10 mouse cellular contexts compared by ENCODE assay signal in the genomic region with DNA sequence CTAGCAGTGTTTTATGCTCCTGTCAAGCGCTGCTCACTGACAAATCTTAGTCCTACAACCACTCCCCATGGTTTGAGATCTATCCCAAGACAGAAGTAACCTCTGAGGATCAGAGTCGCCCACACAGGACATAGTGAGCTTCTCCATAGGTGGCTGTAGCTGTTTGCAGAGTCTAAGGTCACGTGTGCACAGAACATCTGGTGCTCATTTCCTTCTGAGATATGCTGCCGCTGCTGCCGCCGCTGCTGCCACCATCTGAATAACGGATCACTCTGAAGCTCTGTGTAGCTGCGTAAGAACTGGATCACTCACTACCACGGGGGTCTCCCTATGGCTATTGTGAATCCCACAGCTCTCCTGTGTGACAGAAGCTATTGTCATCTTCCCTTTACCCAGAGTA.
DNase-seq lines count a peak whose midpoint lies in the region; ATAC-seq lines count a peak whose summit lies in the region.
"Had no signal": no experiment of that assay in that cellular context is flagged by ENCODE, and none has a peak within 500 bp of the region (broad histone marks: within the 10 kb centered on the region; RNA-seq: fewer than 3 reads in every experiment).

No protein-coding gene starts in this region.

- no peak overlapping the region for H3K4me2 ChIP-seq in hindbrain, embryonic 14.5 days (replicated peaks)
- peak overlapping the region; percentile 41 for H3K4me2 ChIP-seq in embryonic facial prominence, embryonic 13.5 days
- H3K4me2 ChIP-seq: midbrain, embryonic 12.5 days had no signal

- no peak overlapping the region; the same call in 1 of the 2 replicates for H3K27ac ChIP-seq in hindbrain, embryonic 10.5 days
- no peak overlapping the region for H3K27ac ChIP-seq in hindbrain, embryonic 14.5 days
- peak overlapping the region; percentile 39; the same call in 1 of the 2 replicates for H3K27ac ChIP-seq in embryonic facial prominence, embryonic 13.5 days
- H3K27ac ChIP-seq: layer of hippocampus, adult 2 months; midbrain, embryonic 12.5 days had no signal

- DNase-seq in hindbrain, embryonic 10.5 days (ENCODE audit: low spot score): peak; percentile 49
- no peak for DNase-seq in hindbrain, embryonic 14.5 days (ENCODE audit: low spot score)
- peak; percentile 39 for DNase-seq in CD4-positive helper T cell, adult 2 months (ENCODE audit: low read depth, low spot score)
- DNase-seq in urinary bladder, postnatal 10 days (ENCODE audit: low spot score): no peak
- no peak for DNase-seq in layer of hippocampus, postnatal 10 days (ENCODE audit: low spot score in 2 of 2)
- no peak for DNase-seq in ovary, postnatal 10 days (ENCODE audit: low spot score)

- no peaks in the 10 kb centered on the region for H3K27me3 ChIP-seq in hindbrain, embryonic 10.5 days (ENCODE audit: insufficient read depth, poor library complexity, severe bottlenecking)
- no peaks in the 10 kb centered on the region for H3K27me3 ChIP-seq in hindbrain, embryonic 14.5 days (ENCODE audit: control insufficient read depth, insufficient read depth, low read length)
- H3K27me3 ChIP-seq in embryonic facial prominence, embryonic 13.5 days: no peaks in the 10 kb centered on the region
- H3K27me3 ChIP-seq in megakaryocyte, embryonic 14.5 days (replicated peaks): no peaks in the 10 kb centered on the region
- H3K27me3 ChIP-seq: midbrain, embryonic 12.5 days had no signal

- no peaks in the 10 kb centered on the region for H3K36me3 ChIP-seq in hindbrain, embryonic 10.5 days
- no peaks in the 10 kb centered on the region for H3K36me3 ChIP-seq in hindbrain, embryonic 14.5 days (replicated peaks; ENCODE audit: control insufficient read depth, insufficient read depth)
- H3K36me3 ChIP-seq in embryonic facial prominence, embryonic 13.5 days: no peaks in the 10 kb centered on the region
- H3K36me3 ChIP-seq in megakaryocyte, embryonic 14.5 days (replicated peaks; ENCODE audit: low read length): no peaks in the 10 kb centered on the region
- H3K36me3 ChIP-seq: midbrain, embryonic 12.5 days had no signal

- no peak overlapping the region for H3K4me3 ChIP-seq in hindbrain, embryonic 10.5 days
- H3K4me3 ChIP-seq in hindbrain, embryonic 14.5 days (replicated peaks; ENCODE audit: low read length): no peak overlapping the region
- no peak overlapping the region for H3K4me3 ChIP-seq in embryonic facial prominence, embryonic 13.5 days
- peak overlapping the region; percentile 6 for H3K4me3 ChIP-seq in megakaryocyte, embryonic 14.5 days (replicated peaks)
- H3K4me3 ChIP-seq: layer of hippocampus, adult 2 months; midbrain, embryonic 12.5 days had no signal

- ATAC-seq in hindbrain, embryonic 14.5 days (ENCODE audit: low FRiP score): no peak
- ATAC-seq in embryonic facial prominence, embryonic 13.5 days (ENCODE audit: insufficient number of reproducible peaks, insufficient read depth, low FRiP score, low TSS enrichment, low read depth): no peak

- 0 out of 2 replicates have a peak, but pooled peaks cover 2% of the 10 kb centered on the region for H3K4me1 ChIP-seq in hindbrain, embryonic 10.5 days (replicated peaks)
- no peaks in the 10 kb centered on the region for H3K4me1 ChIP-seq in hindbrain, embryonic 14.5 days (replicated peaks; ENCODE audit: control insufficient read depth, insufficient read depth, low read length)
- H3K4me1 ChIP-seq in embryonic facial prominence, embryonic 13.5 days: peaks cover 23% of the 10 kb centered on the region
- peaks cover 9% of the 10 kb centered on the region for H3K4me1 ChIP-seq in megakaryocyte, embryonic 14.5 days
- H3K4me1 ChIP-seq: midbrain, embryonic 12.5 days had no signal

- H3K9me3 ChIP-seq in hindbrain, embryonic 10.5 days: no peaks in the 10 kb centered on the region
- H3K9me3 ChIP-seq in hindbrain, embryonic 14.5 days (ENCODE audit: control insufficient read depth, low read length): peaks cover 5% of the 10 kb centered on the region; the same call in 1 of the 2 replicates
- no peaks in the 10 kb centered on the region; the same call in 1 of the 2 replicates for H3K9me3 ChIP-seq in embryonic facial prominence, embryonic 13.5 days
- H3K9me3 ChIP-seq in megakaryocyte, embryonic 14.5 days: 0 out of 2 replicates have a peak, but pooled peaks cover 2% of the 10 kb centered on the region
- H3K9me3 ChIP-seq: midbrain, embryonic 12.5 days had no signal

- 48% methylated on average over 9 of the region's 9 CpGs for WGBS in hindbrain, embryonic 10.5 days
- WGBS in hindbrain, embryonic 14.5 days: 43% methylated on average over 9 of the region's 9 CpGs
- 24% methylated on average over 9 of the region's 9 CpGs for WGBS in embryonic facial prominence, embryonic 13.5 days

- no peak overlapping the region for H3K9ac ChIP-seq in hindbrain, embryonic 14.5 days
- H3K9ac ChIP-seq in embryonic facial prominence, embryonic 13.5 days: peak overlapping the region; percentile 40; the same call in 1 of the 2 replicates
- H3K9ac ChIP-seq: midbrain, embryonic 12.5 days had no signal

Comparison
In these comparisons a context has a peak if more than half of its experiments do, and no peak if none do; other contexts are left out.
1. DNase-seq: peak in hindbrain, embryonic 10.5 days (single experiment) and CD4-positive helper T cell, adult 2 months (single experiment); none in hindbrain, embryonic 14.5 days (single experiment), urinary bladder, postnatal 10 days (single experiment), layer of hippocampus, postnatal 10 days (0 of 2) and ovary, postnatal 10 days (single experiment).